Mouse (Mus musculus) liver, embryonic 11.5 days (tissue): Measurements from ENCODE around the gene Hspb2. TPM values are rescaled to one million over a fixed set of nuclear protein-coding genes. Genes with fewer than 3 reads are reported as not detected.

Experiments
- ATAC-seq: fragments of 200-750 bp; cut with Nextera tagmentation; replicated peaks from 2 replicates; pipeline ENCODE4 v1.8.0; 2017; ENCODE audit warnings: moderate number of reproducible peaks, mild to moderate bottlenecking, moderate TSS enrichment, moderate library complexity; ENCODE audit not compliant: low FRiP score
- DNase-seq: peaks from one replicate; pipeline ENCODE4 v3.0.0-alpha.2; 2017; ENCODE audit warnings: low spot score
- H3K27ac ChIP-seq: fragments of 300-500 bp; sonication (generic); 2 replicates; pipeline ENCODE4 v1.5.1; 2014; ENCODE audit warnings: mild to moderate bottlenecking, low read depth, low read length, control low read depth
- H3K27me3 ChIP-seq: fragments of 300-500 bp; sonication (generic); replicated peaks from 2 replicates; pipeline ENCODE4 v1.6.1; 2014; ENCODE audit warnings: low read length, mixed read lengths; ENCODE audit not compliant: control insufficient read depth, insufficient read depth
- H3K36me3 ChIP-seq: fragments of 300-500 bp; sonication (generic); 2 replicates; pipeline ENCODE4 v1.6.1; 2014; ENCODE audit warnings: mild to moderate bottlenecking, low read length, moderate library complexity, mixed read lengths; ENCODE audit not compliant: control insufficient read depth, insufficient read depth
- H3K4me1 ChIP-seq: fragments of 300-500 bp; sonication (generic); replicated peaks from 2 replicates; pipeline ENCODE4 v1.6.1; 2014; ENCODE audit warnings: low read length, mixed read lengths; ENCODE audit not compliant: control insufficient read depth, insufficient read depth
- H3K4me2 ChIP-seq: fragments of 300-500 bp; sonication (generic); 2 replicates; pipeline ENCODE4 v1.6.1; 2014; ENCODE audit warnings: mild to moderate bottlenecking, control low read depth, moderate library complexity
- H3K4me3 ChIP-seq: fragments of 300-500 bp; sonication (generic); 2 replicates; pipeline ENCODE4 v1.5.1; 2014; ENCODE audit warnings: low read depth, low read length, control low read depth
- H3K9ac ChIP-seq: fragments of 300-500 bp; sonication (generic); 2 replicates; pipeline ENCODE4 v1.6.1; 2014; ENCODE audit warnings: low read depth, low read length, control low read depth
- H3K9me3 ChIP-seq: fragments of 300-500 bp; sonication (generic); 2 replicates; pipeline ENCODE4 v1.6.1; 2016; ENCODE audit warnings: low read length, inconsistent platforms, mixed read lengths; ENCODE audit not compliant: control insufficient read depth
- WGBS: fragments of 180-500 bp; shearing (Covaris S2); extraction: QIAGEN DNeasy Blood & Tissue Kit; methylation state at CpG from one replicate; pipeline ENCODE4 v1.1.7; 2014; 5-methylcytosine and 5-hydroxymethylcytosine counted together
- polyA plus RNA-seq: library from polyadenylated mRNA; unstranded; fragments of >200 nt; fragmentation: Nextera tagmentation; extraction: Ambion mirVana; gene quantifications from 2 replicates; pipeline ENCODE4 v1.2.1, GENCODE M21; 2014

The Hspb2 gene
- polyA plus RNA-seq, 1 experiment from 2014 or later: 2.3 TPM

DNA sequence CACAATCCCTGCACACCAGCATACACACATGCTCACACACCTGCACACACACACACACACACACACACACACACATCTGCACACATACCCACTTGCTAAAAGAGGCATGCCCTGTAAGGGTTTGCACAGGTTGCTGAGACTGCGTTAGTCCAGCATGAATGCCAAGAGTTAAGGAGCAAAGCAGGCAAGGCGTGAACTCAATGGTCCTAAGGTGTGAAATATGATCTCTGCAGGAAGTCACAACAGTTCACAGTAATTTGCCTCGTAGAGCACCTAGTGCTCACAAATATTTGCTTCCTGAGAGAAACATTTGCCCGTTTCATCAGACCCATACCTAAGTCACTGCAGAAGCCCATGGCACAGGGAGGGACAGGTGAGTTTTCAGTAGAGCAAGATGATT lies 38.0 kb downstream of the Hspb2 start:
- no peaks in the 10 kb centered on the region for H3K4me1 ChIP-seq
- no peak overlapping the region for H3K4me3 ChIP-seq
- DNase-seq: no peak
- H3K27me3 ChIP-seq: no peaks in the 10 kb centered on the region
- no peak overlapping the region for H3K27ac ChIP-seq
- H3K36me3 ChIP-seq: no peaks in the 10 kb centered on the region
- no peak overlapping the region for H3K4me2 ChIP-seq
- no peak for ATAC-seq
- H3K9ac ChIP-seq: no peak overlapping the region
- no peaks in the 10 kb centered on the region for H3K9me3 ChIP-seq
- WGBS: 57% methylated on average over 4 of the region's 4 CpGs

- H3K36me3 ChIP-seq: no peaks in the 10 kb centered on the region
- no peak overlapping the region for H3K4me2 ChIP-seq
- WGBS: 64% methylated on average over 4 of the region's 4 CpGs
- H3K4me1 ChIP-seq: no peaks in the 10 kb centered on the region
- no peak overlapping the region for H3K9ac ChIP-seq
- ATAC-seq (no peak), DNase-seq (no peak)
- no peak overlapping the region for H3K4me3 ChIP-seq
- H3K9me3 ChIP-seq: no peaks in the 10 kb centered on the region
- H3K27me3 ChIP-seq: no peaks in the 10 kb centered on the region
- no peak overlapping the region for H3K27ac ChIP-seq
These were observed 40.8 kb downstream of the Hspb2 start for GRCm38 (mm10) chr9:50711337-50711736.

- WGBS: 26% methylated on average over 2 of the region's 2 CpGs
- DNase-seq: no peak
- no peaks in the 10 kb centered on the region for H3K27me3 ChIP-seq
These were observed 43.0 kb downstream of the Hspb2 start for GRCm38 (mm10) chr9:50709108-50709507.

GRCm38 (mm10) chr9:50704907-50705306 lies 47.2 kb downstream of the Hspb2 start:
- ATAC-seq (no peak), DNase-seq (no peak)
- 62% methylated on average over 6 of the region's 6 CpGs for WGBS
- no peak overlapping the region for H3K27ac ChIP-seq
- H3K9ac ChIP-seq: no peak overlapping the region
- peaks cover 17% of the 10 kb centered on the region for H3K27me3 ChIP-seq
- H3K4me2 ChIP-seq: no peak overlapping the region
- peaks cover 5% of the 10 kb centered on the region; the same call in 1 of the 2 replicates for H3K4me1 ChIP-seq
- no peaks in the 10 kb centered on the region; the same call in 1 of the 2 replicates for H3K36me3 ChIP-seq
- no peaks in the 10 kb centered on the region for H3K9me3 ChIP-seq
- H3K4me3 ChIP-seq: no peak overlapping the region

More at GRCm38 (mm10) chr9:50709108-50709507, 43.0 kb downstream of the Hspb2 start:
- Histone ChIP-seq H3K36me3 (no peaks in the 10 kb centered on the region), H3K27ac (no peak overlapping the region), H3K4me2 (no peak overlapping the region), H3K4me3 (no peak overlapping the region), H3K4me1 (no peaks in the 10 kb centered on the region), H3K9ac (no peak overlapping the region), H3K9me3 (no peaks in the 10 kb centered on the region)
- ATAC-seq: no peak

Other genes starting within 250 kb of the Hspb2 start
- 69.4 and 70.1 TPM in 2 replicates for gene Pts, start 223.6 kb downstream of the Hspb2 start, polyA plus RNA-seq
- 3.0 and 3.4 TPM in 2 replicates for gene Il18, start 197.5 kb downstream of the Hspb2 start, polyA plus RNA-seq
- 0.22 and 0.27 TPM in 2 replicates for gene Bco2, start 197.2 kb downstream of the Hspb2 start, polyA plus RNA-seq
- gene Tex12, start 191.0 kb downstream of the Hspb2 start, polyA plus RNA-seq: not detected in 2 replicates
- gene Sdhd, start 148.5 kb downstream of the Hspb2 start, polyA plus RNA-seq: 503 and 533 TPM in 2 replicates
- 301 and 312 TPM in 2 replicates for gene Timm8b, start 148.4 kb downstream of the Hspb2 start, polyA plus RNA-seq
- gene Pih1d2, start 135.0 kb downstream of the Hspb2 start, polyA plus RNA-seq: 3.3 and 4.2 TPM in 2 replicates
- 16.2 and 20.1 TPM in 2 replicates for gene Nkapd1, start 134.9 kb downstream of the Hspb2 start, polyA plus RNA-seq
- 77.3 and 83.7 TPM in 2 replicates for gene Dlat, start 92.6 kb downstream of the Hspb2 start, polyA plus RNA-seq
- 2.3 and 3.5 TPM in 2 replicates for gene Dixdc1, start 12.8 kb downstream of the Hspb2 start, polyA plus RNA-seq
- gene 2310030G06Rik, start 5.8 kb downstream of the Hspb2 start, polyA plus RNA-seq: 2.6 and 4.5 TPM in 2 replicates
- 8.0 and 13.7 TPM in 2 replicates for gene Cryab, start 1.0 kb downstream of the Hspb2 start, polyA plus RNA-seq
- gene Fdxacb1, start 15.9 kb upstream of the Hspb2 start, polyA plus RNA-seq: 15.7 and 16.0 TPM in 2 replicates
- gene Alg9, start 22.7 kb upstream of the Hspb2 start, polyA plus RNA-seq: 33.0 and 40.0 TPM in 2 replicates
- gene 1110032A03Rik, start 23.2 kb upstream of the Hspb2 start, polyA plus RNA-seq: 16.2 and 17.5 TPM in 2 replicates
- 143 and 172 TPM in 2 replicates for gene Ppp2r1b, start 92.9 kb upstream of the Hspb2 start, polyA plus RNA-seq